Mouse (Mus musculus) lung, postnatal 25 days (tissue): ENCODE data around the gene Gsdma3.

Experiments used
- DNase-seq: peaks from one replicate; pipeline ENCODE4 v3.0.0; 2022; ENCODE audit warnings: low spot score

Gsdma3 gene

DNA sequence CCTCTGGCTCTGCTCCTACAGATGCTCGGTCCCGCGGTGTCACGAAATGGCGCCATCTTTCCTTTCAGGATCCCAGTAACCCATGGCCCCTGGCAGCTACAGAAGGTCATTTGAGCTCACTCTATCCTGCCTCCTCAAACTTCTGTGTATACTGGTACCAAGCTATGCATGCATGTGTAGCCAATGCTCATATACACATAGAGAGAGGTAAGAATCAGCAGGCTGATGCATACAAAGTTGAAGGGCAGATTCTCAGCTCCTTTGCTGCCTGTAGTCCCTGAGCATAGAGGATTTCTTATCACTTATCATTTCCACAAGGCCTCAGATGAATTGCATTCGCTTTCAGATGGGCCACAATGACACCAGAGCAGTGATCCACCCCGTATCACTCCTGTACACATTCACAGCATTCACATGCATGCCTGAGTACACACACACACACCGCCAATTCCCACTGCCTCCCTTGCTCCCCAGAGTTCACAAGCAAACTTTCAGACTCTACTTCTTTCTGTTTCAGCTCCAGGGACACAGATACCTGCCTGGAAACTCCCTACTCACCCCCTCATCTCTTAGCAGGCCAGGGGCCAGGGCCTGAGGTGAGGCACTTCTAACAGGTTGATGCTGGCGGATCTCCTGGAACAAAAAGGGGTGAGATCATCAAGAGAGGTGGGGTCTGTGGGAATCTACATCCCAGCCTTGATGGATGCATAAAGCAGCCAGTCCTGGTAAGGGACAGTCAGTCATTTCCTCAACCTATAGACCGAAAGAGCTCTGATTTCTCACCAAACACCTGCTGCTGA is at the start of gene Gsdma3, which contains the start of gene Gm12355:
Gsdma3 (plus strand) TSS at position 750 of the 800 bp plus-strand sequence.
Gm12355 (minus strand) TSS at position 51 of the 800 bp plus-strand sequence.
- DNase-seq = no peak

DNA sequence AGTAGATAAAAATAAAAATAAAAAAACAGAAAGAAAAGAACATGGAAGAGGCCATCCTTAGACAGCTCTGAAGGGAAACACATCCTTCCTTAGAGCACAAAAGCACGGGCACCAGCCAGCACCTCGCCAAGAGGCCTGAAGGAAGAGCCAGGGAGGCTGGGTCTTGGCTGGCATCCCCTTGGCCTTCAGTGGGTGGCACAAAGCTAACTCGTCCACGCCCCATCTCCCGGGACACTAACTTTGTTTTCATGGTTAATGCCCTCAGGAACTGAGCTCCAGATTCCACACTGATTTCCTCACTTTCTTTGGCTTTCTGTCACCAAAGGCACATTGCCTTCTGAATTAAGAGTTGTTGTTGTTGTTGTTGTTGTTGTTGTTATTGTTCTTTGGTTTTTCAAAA is 48.4 kb upstream of the Gsdma3 start:
- DNase-seq = no peak

GRCm38 (mm10) chr11:98580301-98581121 is 45.6 kb upstream of the Gsdma3 start:
- no peak for DNase-seq

DNA sequence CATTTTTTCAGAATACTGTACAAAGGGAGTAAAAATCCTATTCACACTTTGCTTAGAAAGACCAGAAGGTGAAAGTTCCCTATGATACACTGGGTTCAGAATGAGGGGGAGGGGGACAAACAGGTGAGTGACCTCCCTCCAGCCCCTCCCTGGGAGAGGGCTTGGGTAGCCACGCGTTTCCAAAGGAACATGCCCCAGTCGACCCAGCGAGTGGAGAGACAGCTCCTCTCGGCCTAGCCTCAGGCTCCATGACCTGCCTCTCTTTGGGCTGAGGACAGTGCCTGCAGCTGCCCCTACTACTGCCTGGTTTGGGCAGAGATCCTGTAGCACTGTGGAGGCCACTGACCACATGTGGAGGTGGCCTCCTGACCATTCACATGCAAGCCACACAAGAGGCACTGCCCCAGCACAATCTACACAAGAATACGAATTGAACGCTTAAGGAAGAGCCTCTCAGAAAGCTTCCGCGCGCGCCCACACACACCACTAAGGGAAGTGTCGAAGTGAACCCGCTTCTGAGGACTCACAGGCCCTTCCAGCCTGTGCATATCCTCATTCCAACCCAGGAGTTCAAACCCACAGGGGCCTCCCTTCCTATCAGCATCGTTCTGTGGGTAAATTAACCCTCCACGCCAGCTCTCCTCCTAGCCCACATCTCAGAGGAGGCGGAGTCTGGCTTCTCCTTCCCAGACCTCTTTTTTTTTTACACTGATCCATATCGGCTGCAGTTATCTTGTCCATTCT is 44.7 kb upstream of the Gsdma3 start:
- no peak for DNase-seq

GRCm38 (mm10) chr11:98582030-98582388 is 44.2 kb upstream of the Gsdma3 start:
- no peak for DNase-seq

DNA sequence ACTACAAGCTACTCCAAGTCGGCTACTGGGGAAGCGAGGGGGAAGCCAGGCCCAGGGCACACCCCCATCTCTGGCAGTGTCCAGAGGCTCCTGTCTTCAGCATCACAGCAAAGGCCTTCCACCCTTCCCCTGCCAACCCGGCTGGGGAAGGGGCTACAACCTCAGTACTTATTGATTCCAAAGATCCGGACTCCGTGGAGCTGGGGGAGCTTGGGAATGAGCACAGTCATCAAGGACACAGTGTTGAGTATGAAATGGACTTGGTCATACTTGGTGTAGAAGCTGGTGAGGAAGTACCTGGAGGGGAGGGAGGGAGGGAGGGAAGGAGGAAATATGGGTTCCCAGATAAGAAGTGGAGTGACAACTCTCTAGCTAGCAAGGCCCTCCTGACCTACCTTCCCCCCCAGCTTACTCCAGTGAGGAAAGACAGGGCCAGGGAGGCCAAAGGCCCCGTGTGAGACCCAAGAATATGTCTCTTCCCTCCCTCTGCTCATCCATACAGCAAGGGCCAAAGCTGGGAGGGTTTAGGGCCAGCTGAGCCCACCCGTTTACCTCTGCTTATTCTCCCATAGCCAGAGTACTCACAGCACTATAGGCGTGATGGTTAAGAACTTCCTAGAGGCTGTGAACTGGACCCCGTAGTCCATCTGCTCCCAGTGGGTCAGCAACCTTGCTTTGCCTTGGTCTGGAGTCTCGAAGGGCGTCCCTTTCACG is 43.5 kb upstream of the Gsdma3 start:
- no peak for DNase-seq

GRCm38 (mm10) chr11:98583265-98583552 is 43.0 kb upstream of the Gsdma3 start:
- no peak for DNase-seq

DNA sequence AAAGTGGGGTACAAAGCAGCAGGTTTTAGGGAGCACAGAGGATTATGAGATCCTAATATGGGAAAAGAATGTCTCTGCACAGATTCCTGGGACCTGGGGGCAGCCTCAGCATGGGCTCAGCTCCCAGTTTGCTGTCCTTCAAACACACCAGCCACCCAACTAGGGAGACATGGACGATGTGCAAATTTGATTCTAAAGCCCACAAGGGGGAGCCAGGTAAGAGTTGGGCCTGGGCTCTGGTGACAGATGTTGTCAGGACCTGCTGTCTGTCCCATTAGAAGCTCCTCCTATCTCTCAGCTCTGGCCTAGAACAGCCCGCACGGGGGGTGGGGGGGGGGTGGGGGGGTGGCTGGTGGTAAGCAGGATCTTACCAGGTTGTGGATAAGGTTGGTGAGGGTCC is 42.6 kb upstream of the Gsdma3 start:
- DNase-seq = no peak

GRCm38 (mm10) chr11:98584146-98584545 is 42.0 kb upstream of the Gsdma3 start:
- DNase-seq = no peak

DNA sequence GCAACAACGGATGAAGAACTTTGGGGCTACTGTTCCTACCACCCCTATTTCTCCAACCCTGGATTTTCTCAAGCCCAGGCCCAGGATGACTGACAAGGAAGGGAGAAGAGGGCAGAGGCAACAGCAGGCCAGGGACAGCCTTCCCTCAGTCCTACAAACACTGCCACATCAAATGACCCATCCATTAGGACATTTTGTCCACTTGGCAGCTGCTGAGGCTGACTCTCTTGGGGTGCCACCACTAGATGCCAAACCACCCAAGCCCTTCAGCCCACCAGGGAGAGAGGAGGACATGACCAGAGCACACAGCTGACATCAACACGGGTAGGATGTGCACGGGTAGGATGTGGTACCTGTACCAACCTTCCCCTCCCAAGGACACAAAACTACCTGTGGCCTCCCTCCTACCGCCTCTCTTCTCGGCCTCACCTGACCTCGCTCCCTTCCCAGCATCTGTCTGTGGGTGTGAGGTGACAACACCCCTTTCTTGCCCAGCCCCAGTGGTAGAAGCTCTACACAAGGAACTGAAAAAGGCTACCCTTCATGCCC is 41.5 kb upstream of the Gsdma3 start:
- DNase-seq = no peak

DNA sequence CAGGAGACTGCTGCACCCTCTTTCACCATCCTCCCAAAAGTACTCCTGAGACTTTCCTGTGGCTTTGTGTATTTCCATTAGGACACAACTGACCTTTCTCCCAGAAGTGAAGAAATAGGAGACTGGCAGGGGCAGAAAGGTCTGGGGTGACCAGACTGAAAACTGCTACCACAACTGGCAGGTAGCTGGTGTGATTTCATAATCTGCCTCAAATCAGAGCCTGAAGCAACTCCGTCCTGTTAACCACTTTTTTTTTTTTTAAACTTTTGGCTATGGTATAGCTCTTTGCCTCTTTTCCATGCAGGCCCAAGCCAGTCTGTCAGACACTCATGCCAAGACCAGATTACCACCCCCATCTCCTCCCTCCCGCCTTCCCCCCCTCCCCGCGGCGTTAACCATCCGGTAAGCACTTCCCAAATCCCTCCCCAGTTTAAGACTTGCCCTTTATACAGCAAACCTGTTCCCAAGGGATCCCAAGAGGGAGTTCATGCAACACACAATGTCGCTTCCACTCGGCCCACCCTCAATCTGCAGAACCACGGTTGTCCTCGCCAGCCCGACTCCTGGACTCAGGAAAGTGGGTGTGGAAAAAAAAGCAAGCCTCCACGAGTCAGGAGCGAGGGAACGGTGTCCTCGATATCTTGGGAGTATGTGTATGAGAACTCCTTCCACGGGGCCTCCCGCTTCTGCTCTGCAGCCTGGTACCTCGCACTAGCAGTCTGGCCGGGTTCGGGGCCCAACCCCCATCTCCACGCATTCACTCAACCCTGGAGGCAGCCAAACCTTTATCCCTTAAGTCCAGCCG is 39.9 kb upstream of the Gsdma3 start:
- DNase-seq = no peak

- DNase-seq = peak; percentile 99
Observed at GRCm38 (mm10) chr11:98586892-98587563, 39.1 kb upstream of the Gsdma3 start, which contains the start of gene Ormdl3. Gene Ormdl3 (minus strand): TSS chr11:98587368.

GRCm38 (mm10) chr11:98587684-98588546 is 38.2 kb upstream of the Gsdma3 start:
- peak; percentile 95 for DNase-seq

GRCm38 (mm10) chr11:98588833-98589281 is 37.3 kb upstream of the Gsdma3 start:
- no peak for DNase-seq

DNA sequence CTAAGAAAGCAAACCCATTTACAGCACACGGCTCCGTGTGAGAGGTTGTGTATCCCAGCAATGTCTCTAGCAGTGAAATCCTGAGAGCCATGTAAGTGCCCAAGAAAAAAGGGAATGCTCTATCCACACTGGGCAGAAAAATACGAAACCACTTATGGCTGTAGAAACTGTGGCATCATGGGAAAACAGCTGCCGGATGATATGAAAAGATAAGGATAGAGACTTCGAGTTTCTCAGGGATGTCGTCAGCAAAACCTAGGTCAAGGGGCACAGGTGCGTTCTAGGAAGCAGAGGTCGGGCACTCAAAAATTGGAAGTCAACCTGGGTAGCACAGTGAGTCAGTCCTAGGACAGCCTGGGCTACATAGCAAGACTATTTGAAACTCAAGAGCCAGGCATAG is 36.9 kb upstream of the Gsdma3 start:
- no peak for DNase-seq

DNA sequence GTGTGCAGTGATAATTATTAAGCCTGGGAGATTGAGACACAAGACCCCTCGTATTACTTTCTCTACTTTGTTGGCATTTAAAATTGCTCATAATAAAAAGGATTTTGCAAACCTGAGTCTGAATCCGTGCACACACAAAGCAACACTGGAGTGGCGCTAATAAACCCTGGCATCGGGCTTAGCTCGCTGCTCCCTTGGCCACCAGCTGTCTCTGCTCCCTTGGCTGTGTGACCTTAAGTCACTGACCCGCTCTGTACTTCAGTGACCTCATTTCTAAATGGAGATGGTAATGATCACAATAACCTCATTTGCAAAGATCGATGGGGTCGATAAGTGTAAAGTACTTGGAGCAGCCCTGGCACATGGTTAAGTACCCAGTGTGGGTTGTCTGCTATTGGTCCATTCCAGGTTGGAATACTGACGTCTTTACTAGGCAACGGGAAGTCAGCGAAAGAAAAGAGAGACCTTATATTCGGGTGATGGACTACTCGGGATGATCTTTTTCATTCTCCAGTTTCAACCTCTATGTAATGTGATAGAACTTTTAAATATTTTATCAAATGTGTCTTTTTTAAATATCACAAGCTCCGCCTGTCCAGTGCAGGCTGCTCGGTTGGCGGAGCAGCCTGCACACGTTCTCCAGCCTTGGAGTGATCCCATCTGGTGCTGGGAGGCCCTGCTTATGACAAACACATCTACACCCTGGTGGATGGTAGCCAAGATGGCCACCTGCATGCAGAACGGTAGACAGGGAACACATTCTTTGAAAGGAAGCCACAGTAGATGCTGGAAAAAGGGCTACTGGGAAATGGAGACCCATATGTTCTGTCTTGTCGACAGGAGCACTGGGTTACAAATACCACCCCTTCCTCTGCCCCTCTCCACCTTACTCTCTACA is 35.4 kb upstream of the Gsdma3 start:
- DNase-seq = no peak

DNA sequence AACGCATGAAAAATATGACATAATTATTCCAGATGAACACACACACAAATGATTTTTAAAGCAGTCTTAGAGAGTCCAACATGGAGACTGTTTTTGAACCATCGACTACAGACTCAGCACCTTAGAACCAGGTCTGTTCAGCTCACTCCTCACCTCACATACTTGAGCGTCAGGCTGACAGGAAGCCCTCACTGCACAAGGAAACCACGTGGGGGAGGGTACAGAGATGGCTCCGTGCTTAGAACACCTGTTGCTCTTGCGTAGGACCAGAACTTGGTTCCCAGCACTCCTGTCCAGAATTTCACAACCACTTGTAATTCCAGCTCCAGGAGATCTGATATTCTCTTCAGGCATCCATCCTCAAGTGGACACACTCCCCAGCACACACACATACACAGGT is 31.1 kb upstream of the Gsdma3 start:
- no peak for DNase-seq

GRCm38 (mm10) chr11:98595473-98595872 is 30.7 kb upstream of the Gsdma3 start:
- DNase-seq = no peak
